Mouse (Mus musculus) frontal cortex, adult (tissue): ENCODE measurements around the gene AU021092.

ENCODE experiments used
- ATAC-seq: cut with Nextera tagmentation; 2 replicates; pipeline ENCODE4 v1.9.2; 2017; ENCODE audit warnings: mild to moderate bottlenecking, moderate library complexity, mixed read lengths; ENCODE audit not compliant: low TSS enrichment

The AU021092 gene

DNA sequence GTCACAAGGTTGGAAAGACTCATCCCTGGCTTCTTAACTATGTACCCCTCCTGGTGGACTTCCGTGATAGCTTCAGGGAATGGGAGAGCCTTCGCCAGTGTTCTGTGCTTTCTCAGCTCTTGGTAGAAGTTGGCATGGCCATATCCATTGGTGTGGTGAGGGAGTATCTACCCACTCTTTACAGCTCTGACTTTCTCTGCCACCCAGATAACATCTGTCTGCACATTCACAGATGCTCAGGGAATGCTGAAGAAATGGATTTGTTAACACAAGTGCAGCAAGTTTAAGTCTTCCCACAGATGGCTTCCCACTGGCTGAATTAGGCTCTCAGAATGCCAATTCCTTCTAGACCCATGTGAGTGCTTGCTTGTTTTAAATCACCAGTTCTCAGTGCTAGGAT lies 8.0 kb downstream of the AU021092 start:
- ATAC-seq, result peak; percentile 70

DNA sequence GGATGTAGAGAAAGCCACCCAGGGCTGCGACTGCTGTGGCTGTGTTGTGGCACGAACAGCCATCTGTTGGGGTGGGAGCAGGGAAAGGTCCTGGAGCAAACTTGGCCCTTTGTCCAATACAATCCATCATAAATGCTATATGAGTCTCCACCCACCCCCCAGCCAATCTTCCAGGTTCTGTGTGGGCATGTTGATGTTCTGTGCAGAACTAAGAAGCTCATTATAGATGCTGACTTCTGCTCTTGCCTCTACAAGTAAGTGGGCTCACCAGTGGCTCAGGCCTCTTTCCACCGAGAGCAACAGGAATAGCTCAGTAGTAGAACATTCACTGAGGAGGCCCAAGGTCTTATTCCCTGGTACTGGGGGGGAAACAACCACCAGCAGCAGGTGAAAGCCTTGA lies 9.9 kb downstream of the AU021092 start:
- ATAC-seq, result peak; percentile 69

GRCm38 (mm10) chr16:5210365-5210764 lies 11.7 kb downstream of the AU021092 start:
- no peak for ATAC-seq

GRCm38 (mm10) chr16:5206051-5206450 lies 16.0 kb downstream of the AU021092 start:
- ATAC-seq, result peak; percentile 42; the same call in 1 of the 2 replicates

GRCm38 (mm10) chr16:5205431-5205970 lies 16.6 kb downstream of the AU021092 start:
- no peak for ATAC-seq

GRCm38 (mm10) chr16:5203668-5204433 lies 18.2 kb downstream of the AU021092 start, which contains the start of gene Nagpa:
TSS of gene Nagpa (minus strand) at chr16:5204012.
- ATAC-seq, result peak; percentile 85

- ATAC-seq, result peak; percentile 43
Observed at GRCm38 (mm10) chr16:5203200-5203599, 18.9 kb downstream of the AU021092 start.

DNA sequence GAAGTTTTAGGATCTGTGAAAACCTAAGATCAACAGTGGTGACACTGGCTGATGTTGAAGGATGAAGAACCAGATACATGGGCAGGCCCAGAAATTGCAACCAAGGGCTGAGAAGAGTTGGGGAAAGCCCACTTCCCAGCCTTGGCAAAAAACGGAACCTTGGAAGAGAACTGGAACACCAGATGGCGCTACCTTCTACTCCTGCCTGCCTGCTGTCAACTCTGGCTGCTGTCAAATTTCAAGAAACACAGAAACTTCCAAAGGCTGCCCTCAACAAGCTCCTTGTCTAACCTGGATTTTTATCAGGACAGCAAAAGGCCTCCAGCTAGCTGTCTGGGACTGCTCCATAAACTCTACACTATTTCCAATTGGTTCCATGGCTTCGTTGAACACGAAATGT lies 19.4 kb downstream of the AU021092 start:
- 0 out of 2 replicates have a peak, but pooled peaks have one; percentile 18 for ATAC-seq

- ATAC-seq, result peak; percentile 47; the same call in 1 of the 2 replicates
Observed at GRCm38 (mm10) chr16:5195080-5195479, 27.0 kb downstream of the AU021092 start.

DNA sequence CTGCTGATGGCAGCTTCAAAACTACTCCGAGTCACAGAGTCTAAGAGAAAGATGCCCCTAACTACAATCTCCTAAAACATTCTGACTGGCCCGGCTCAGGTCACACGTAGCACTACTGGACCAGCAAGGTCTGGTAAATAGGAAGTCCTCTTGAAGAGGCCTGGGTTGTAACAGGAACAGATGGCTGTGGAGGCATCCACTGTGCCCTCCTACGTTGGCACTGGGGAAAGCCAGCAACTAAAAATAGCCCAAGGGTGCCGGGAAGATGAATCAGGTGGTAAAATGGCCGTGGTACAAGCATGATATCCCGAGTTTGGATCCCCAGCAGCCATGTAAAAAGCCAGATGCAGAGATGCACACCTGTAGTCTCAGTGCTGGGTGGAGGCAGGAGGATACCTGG lies 35.9 kb downstream of the AU021092 start:
- peak; percentile 45; the same call in 1 of the 2 replicates for ATAC-seq

DNA sequence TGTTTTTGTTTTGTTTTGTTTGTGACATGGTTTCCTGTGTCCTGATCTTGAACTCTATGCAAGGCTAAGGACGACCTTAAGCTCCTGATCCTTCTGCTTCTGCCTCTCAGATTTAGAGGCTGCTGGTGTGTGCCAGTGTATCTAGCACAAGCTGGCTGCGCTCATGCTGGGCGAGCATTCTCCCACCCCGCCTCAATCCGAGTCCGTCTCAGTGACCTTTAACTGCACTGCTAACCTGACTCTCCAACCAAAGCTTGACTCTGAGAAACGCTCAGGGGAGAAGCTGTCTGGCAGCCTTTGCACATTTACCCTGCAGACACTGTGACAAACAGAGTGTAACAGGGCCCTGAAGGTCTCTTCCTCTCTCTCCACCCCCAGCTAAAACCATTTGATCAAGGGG lies 36.4 kb downstream of the AU021092 start:
- no peak for ATAC-seq

- ATAC-seq, result no peak
Observed at GRCm38 (mm10) chr16:5184956-5185355, 37.1 kb downstream of the AU021092 start.

DNA sequence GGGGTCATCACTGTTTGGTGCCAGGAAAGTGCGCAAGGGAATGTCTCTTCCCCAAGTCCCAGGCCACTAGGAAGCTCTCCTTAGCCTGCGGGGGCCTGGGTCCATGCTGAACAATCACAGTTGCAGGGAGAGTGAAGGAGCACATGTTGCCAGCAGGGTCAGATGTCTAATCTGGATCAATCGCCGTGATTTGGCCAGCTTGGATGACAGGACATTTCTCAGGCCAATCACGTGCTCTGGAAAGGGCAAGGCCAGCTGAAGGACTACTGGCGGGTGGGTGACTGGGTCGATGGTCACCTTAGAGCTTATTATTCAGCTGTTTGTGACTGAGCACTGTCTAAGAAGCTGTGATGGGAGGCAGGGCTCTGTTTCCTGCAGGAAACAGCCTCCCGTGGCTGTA lies 38.0 kb downstream of the AU021092 start:
- no peak for ATAC-seq

GRCm38 (mm10) chr16:5183310-5183975 lies 38.7 kb downstream of the AU021092 start:
- no peak for ATAC-seq

DNA sequence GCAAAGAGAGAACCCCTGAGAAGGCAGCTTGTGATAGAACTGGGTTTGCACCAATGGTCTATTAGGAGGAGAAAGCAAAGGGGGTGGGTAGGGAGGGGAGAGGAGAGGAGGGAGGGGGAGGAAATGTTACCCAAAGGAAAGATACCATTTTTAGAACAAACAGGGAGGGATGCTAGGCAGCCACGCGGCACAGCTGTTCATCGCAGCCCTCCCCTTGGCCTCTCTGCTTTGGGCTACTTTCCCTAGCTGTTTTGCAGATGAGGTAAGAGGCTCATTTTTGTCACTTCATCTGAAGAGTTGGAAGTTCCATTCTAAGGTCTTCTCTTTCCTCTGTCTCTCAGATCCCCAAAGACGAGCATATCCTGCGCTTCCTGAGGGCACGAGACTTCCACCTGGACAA lies 49.5 kb downstream of the AU021092 start:
- no peak for ATAC-seq

- ATAC-seq, result no peak
Observed at GRCm38 (mm10) chr16:5168829-5169228, 53.3 kb downstream of the AU021092 start.

DNA sequence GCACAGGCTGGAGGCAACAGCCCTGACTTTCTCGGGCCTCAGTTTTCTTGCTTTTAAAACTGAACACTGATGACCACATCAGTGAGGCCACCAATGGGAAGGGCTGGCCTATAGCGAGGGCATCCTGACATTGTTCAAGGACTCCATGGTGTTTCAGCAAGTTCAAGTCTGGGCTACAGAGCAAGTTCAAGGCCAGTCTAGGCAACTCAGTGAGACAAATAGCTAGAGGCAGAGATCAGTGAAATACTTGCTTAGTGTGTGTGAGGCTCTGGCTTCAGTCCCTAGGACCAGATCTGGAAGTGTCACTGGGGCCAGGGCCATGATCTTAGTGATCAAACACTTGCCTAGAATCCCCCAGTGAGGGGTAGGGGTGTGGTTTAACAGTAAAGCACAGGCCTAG lies 54.1 kb downstream of the AU021092 start:
- ATAC-seq, result no peak

DNA sequence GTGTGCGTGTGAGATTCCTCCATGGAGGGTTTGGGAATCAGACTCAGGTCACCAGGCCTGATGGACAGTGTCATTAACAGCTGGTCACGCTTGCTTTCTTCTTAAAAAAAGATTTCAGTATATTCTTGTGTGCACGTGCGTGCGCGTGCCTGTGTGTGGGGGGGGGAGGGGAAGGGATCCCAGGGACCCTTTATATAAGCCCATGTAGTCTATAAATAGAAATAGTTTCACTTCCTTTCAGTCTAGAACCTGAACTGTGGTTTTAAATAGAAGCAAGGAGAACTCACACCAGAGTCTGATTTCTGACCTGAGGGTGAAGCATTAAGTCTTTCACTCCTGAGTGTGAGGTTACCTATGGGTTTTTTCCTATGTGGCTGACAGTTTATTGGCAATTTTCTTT lies 57.8 kb downstream of the AU021092 start:
- no peak for ATAC-seq
